Mouse (Mus musculus): Measurements from ENCODE around the gene Kctd3. TPM values are rescaled to one million over a fixed set of nuclear protein-coding genes. Genes with fewer than 3 reads are reported as not detected.

Gene Kctd3
- polyA plus RNA-seq (2015; fragmentation: Nextera tagmentation; extraction: Ambion mirVana): 43.7 and 49.8 TPM in 2 replicates

DNA sequence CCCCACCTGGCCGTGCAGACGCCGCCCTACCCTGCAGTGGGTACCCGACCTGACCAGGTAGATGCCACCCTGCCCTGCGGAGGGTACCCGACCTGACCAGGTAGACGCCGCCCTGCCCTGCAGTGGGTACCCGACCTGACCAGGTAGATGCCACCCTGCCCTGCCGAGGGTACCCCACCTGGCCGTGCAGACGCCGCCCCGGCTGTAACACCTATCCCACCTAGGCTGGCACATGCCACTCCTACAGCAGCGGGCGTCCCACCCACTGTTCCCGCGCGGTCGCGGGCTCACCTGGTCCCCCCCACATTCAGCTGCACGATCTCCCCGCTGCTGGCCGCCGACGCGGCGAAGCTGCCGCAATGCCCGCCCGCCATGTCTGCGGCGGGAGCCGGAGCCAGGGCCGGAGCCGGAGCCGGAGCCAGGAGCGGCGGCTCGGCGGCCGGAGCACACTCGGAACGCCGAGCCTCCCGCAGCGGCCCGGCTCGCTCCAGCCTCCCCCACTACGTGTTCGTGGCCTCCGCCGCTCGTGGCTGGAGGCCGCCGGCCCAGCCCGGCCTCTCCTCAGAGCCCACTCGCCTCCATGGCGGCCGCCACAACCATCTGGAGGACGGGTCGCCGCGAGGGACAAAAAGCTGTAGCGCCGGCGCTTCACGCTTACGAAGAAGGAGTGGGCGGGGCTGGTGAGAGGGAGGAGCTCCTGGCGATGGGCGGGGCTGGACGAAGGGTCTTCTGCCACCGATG is at the start of gene Kctd3:
Gene Kctd3 (minus strand): TSS at position 603 of the 741 bp plus-strand sequence.

All from neural tube, postnatal 0 days (tissue).